Mouse (Mus musculus) embryonic facial prominence, embryonic 13.5 days (tissue): Measurements from ENCODE around the gene Pdcd2l. TPM values are rescaled to one million over a fixed set of nuclear protein-coding genes. Genes with fewer than 3 reads are reported as not detected.

Experiments used
- ATAC-seq: fragments of 200-750 bp; cut with Nextera tagmentation; 2 replicates; pipeline ENCODE4 v1.8.0; 2017; ENCODE audit warnings: low read depth; ENCODE audit not compliant: insufficient number of reproducible peaks, insufficient read depth, low FRiP score, low TSS enrichment
- H3K27ac ChIP-seq: fragments of 300-500 bp; sonication (generic); 2 replicates; pipeline ENCODE4 v1.5.1; 2015; ENCODE audit warnings: moderate library complexity, mild to moderate bottlenecking, inconsistent platforms
- H3K27me3 ChIP-seq: fragments of 300-500 bp; sonication (generic); 2 replicates; pipeline ENCODE4 v1.6.1; 2015; ENCODE audit warnings: mild to moderate bottlenecking, inconsistent platforms
- H3K36me3 ChIP-seq: fragments of 300-500 bp; sonication (generic); 2 replicates; pipeline ENCODE4 v1.6.1; 2015; ENCODE audit warnings: mild to moderate bottlenecking, inconsistent platforms
- H3K4me1 ChIP-seq: fragments of 300-500 bp; sonication (generic); 2 replicates; pipeline ENCODE4 v1.6.1; 2015; ENCODE audit warnings: inconsistent platforms
- H3K4me2 ChIP-seq: fragments of 300-500 bp; sonication (generic); 2 replicates; pipeline ENCODE4 v1.6.1; 2015; ENCODE audit warnings: moderate library complexity, mild to moderate bottlenecking, inconsistent platforms
- H3K4me3 ChIP-seq: fragments of 300-500 bp; sonication (generic); 2 replicates; pipeline ENCODE4 v1.5.1; 2015; ENCODE audit warnings: mild to moderate bottlenecking, inconsistent platforms
- H3K9ac ChIP-seq: fragments of 300-500 bp; sonication (generic); 2 replicates; pipeline ENCODE4 v1.6.1; 2015; ENCODE audit warnings: mild to moderate bottlenecking, inconsistent platforms
- H3K9me3 ChIP-seq: fragments of 300-500 bp; sonication (generic); 2 replicates; pipeline ENCODE4 v1.6.1; 2016; ENCODE audit warnings: inconsistent platforms
- WGBS: fragments of 180-500 bp; shearing (Covaris S2); methylation state at CpG from one replicate; pipeline ENCODE4 v1.1.7; 2015; ENCODE audit warnings: mixed read lengths; 5-methylcytosine and 5-hydroxymethylcytosine counted together
- polyA plus RNA-seq: library from polyadenylated mRNA; unstranded; fragments of >200 nt; fragmentation: Nextera tagmentation; extraction: Ambion mirVana; gene quantifications from 2 replicates; pipeline ENCODE4 v1.2.1, GENCODE M21; 2015

Pdcd2l gene
- polyA plus RNA-seq = 59.4 and 70.0 TPM in 2 replicates

DNA sequence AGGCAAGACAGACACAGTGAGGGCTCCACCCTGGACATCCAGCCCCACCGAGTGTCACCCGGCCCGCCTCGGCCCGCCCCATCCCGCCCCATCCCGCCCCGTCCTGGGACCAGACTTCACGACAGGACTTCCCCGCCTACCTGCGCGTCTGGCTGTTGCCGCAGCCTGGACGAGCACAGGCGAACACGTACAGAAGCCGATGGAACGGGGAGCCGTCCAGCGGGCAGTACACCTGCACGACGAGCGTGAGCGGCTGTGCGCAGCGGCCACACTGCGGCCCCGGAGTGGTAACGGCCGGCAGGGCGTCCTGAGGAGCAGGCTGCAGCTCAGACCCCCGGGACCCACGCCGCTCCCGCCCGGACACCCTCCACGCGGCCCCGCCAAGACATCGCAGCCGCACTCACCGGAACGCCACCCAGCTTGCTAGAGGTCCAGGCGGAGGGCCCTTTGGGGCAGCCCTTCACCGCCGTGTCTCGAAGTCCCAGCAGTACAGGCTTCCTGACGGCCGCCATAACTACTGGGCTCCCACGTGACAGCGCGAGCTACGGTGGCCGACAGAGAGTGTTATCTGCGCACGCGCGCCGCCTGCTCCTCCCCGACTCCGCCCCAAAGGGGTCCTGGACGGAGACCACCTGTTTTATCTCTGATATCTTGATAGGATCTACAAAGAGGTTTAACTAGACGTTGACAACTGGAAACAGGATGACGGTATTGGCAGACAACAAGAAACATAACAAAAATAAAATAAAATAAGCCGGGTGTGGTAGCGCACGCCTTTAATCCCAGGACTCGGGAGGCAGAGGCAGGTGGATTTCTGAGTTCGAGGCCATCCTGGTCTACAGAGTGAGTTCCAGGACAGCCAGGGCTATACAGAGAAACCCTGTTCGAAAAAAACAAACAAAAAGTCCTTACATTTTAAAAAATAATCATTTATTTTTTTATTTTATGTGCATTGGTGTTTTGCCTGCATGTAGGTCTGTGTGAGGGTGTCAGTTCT lies at the start of gene Pdcd2l:
Gene Pdcd2l (minus strand): TSS at position 530 of the 997 bp plus-strand sequence.
- Histone ChIP-seq H3K4me3 (peak within 1 kb of the TSS; percentile 98), H3K27me3 (no peaks in the 10 kb centered on the region), H3K27ac (peak within 1 kb of the TSS; percentile 78), H3K9me3 (no peaks in the 10 kb centered on the region), H3K36me3 (peaks cover 31% of the 10 kb centered on the region), H3K4me1 (peaks cover 8% of the 10 kb centered on the region), H3K9ac (peak within 1 kb of the TSS; percentile 97), H3K4me2 (peak within 1 kb of the TSS; percentile 82)
- peak; percentile 87 for ATAC-seq
- WGBS = 4% methylated on average over 70 of the region's 70 CpGs

DNA sequence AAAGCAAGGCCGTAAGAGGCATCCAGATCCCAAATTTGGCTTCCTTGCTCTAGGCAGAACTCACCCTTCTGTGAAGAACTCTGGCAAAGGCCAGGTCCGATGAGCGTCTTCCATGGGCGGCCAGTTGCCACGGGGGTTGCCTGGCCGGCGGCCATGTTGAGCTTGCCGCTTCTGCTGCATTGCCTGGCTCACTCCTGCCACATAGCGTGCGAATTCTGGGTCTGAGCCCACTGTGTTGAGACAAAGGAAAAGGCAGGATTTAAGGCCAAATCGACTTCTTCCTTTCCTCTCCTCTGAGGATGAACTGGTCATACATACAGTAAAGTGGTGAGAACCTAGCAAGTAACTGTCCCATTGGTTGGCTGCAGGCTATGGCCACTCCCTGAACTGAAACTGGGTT lies 45.7 kb upstream of the Pdcd2l start:
- no peak for ATAC-seq

DNA sequence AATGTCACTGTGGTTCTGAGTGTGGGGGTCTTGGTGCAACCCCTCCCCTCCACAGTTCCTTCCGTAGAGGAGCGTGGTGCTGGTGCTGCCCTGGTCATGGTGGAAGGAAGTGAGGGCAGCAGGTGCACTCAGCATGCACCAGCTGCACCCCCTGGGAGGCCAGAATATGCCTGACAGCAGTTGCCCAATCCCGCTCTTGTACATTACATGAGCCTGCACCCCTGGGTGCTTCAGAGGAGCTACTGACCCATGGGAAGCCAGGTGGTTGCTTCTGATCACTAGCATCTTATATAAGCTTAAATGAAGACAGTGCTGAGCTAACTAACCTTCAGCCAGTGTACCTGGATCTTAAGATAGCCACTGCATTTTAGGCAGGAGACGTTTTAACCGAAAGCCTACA lies 41.6 kb upstream of the Pdcd2l start:
- Histone ChIP-seq H3K27ac (no peak overlapping the region), H3K4me1 (peaks cover 9% of the 10 kb centered on the region), H3K36me3 (peaks cover 63% of the 10 kb centered on the region), H3K4me2 (no peak overlapping the region), H3K9ac (no peak overlapping the region), H3K27me3 (no peaks in the 10 kb centered on the region), H3K4me3 (no peak overlapping the region), H3K9me3 (no peaks in the 10 kb centered on the region)
- 92% methylated on average over 5 of the region's 5 CpGs for WGBS
- ATAC-seq = no peak

More for the DNA sequence above, 45.7 kb upstream of the Pdcd2l start:
- H3K4me2 ChIP-seq = no peak overlapping the region
- 93% methylated on average over 11 of the region's 11 CpGs for WGBS
- H3K36me3 ChIP-seq = peaks cover 78% of the 10 kb centered on the region
- H3K4me3 ChIP-seq = no peak overlapping the region
- H3K27ac ChIP-seq = no peak overlapping the region
- H3K9me3 ChIP-seq = no peaks in the 10 kb centered on the region
- no peaks in the 10 kb centered on the region for H3K4me1 ChIP-seq
- no peaks in the 10 kb centered on the region for H3K27me3 ChIP-seq
- H3K9ac ChIP-seq = no peak overlapping the region

DNA sequence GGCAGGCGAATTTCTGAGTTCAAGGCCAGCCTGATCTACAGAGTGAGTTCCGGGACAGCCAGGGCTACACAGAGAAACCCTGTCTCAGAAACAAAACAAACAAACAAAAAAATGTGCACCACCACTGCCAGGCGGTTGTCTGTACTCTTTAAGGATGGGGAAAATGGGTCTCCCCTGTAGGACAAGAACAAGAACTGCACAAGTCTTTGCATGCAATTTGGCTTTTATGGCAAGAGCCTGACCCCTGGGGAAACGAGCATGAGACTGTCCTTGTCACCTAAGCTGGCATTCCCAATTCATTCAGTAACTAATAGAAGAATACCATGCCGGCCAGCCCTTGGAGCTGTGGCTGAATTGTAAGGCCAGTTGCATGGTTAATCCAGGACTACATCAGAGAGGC lies 39.1 kb upstream of the Pdcd2l start:
- no peak overlapping the region for H3K9ac ChIP-seq
- 89% methylated on average over 5 of the region's 5 CpGs for WGBS
- H3K4me2 ChIP-seq = no peak overlapping the region
- no peak overlapping the region for H3K4me3 ChIP-seq
- H3K9me3 ChIP-seq = no peaks in the 10 kb centered on the region
- H3K27ac ChIP-seq = no peak overlapping the region
- no peak for ATAC-seq
- H3K27me3 ChIP-seq = no peaks in the 10 kb centered on the region
- H3K36me3 ChIP-seq = peaks cover 42% of the 10 kb centered on the region
- H3K4me1 ChIP-seq = peaks cover 11% of the 10 kb centered on the region

- ATAC-seq = no peak
- Histone ChIP-seq H3K27ac (peak overlapping the region; percentile 86), H3K4me1 (peaks cover 13% of the 10 kb centered on the region), H3K36me3 (peaks cover 36% of the 10 kb centered on the region), H3K9ac (peak overlapping the region; percentile 67), H3K4me2 (peak overlapping the region; percentile 65), H3K9me3 (no peaks in the 10 kb centered on the region), H3K4me3 (peak overlapping the region; percentile 51), H3K27me3 (no peaks in the 10 kb centered on the region)
- WGBS = 2% methylated on average over 17 of the region's 17 CpGs
Measured at GRCm38 (mm10) chr7:34234610-34235561, 38.4 kb upstream of the Pdcd2l start.

- Histone ChIP-seq H3K4me2 (peak overlapping the region; percentile 65), H3K9ac (peak overlapping the region; percentile 67), H3K9me3 (no peaks in the 10 kb centered on the region), H3K4me1 (peaks cover 17% of the 10 kb centered on the region), H3K36me3 (peaks cover 28% of the 10 kb centered on the region), H3K27me3 (no peaks in the 10 kb centered on the region), H3K27ac (peak overlapping the region; percentile 86), H3K4me3 (peak overlapping the region; percentile 51)
- WGBS = under 1% methylated on average over 46 of the region's 46 CpGs
- peak; percentile 94 for ATAC-seq
Measured at GRCm38 (mm10) chr7:34233909-34234609, 37.6 kb upstream of the Pdcd2l start.

- Histone ChIP-seq H3K4me1 (peaks cover 27% of the 10 kb centered on the region), H3K9me3 (no peaks in the 10 kb centered on the region), H3K27ac (peak overlapping the region; percentile 86), H3K27me3 (no peaks in the 10 kb centered on the region), H3K36me3 (peaks cover 19% of the 10 kb centered on the region), H3K4me3 (peak overlapping the region; percentile 51), H3K4me2 (peak overlapping the region; percentile 65), H3K9ac (peak overlapping the region; percentile 67)
- 38% methylated on average over 7 of the region's 7 CpGs for WGBS
- ATAC-seq = no peak
Measured at GRCm38 (mm10) chr7:34232785-34233725, 36.6 kb upstream of the Pdcd2l start.

GRCm38 (mm10) chr7:34230116-34230515 lies 33.7 kb upstream of the Pdcd2l start, which contains the start of gene Gpi1:
Gene Gpi1, minus strand, starts transcription at chr7:34230336.
- peaks cover 26% of the 10 kb centered on the region for H3K36me3 ChIP-seq
- peak within 1 kb of the TSS; percentile 86 for H3K27ac ChIP-seq
- H3K9ac ChIP-seq = peak within 1 kb of the TSS; percentile 81
- H3K27me3 ChIP-seq = no peaks in the 10 kb centered on the region
- H3K4me1 ChIP-seq = peaks cover 41% of the 10 kb centered on the region
- 2% methylated on average over 39 of the region's 39 CpGs for WGBS
- peak within 1 kb of the TSS; percentile 73 for H3K4me3 ChIP-seq
- peak; percentile 66 for ATAC-seq
- peak within 1 kb of the TSS; percentile 83 for H3K4me2 ChIP-seq
- H3K9me3 ChIP-seq = no peaks in the 10 kb centered on the region

GRCm38 (mm10) chr7:34229691-34230111 lies 33.2 kb upstream of the Pdcd2l start:
- ATAC-seq = 0 out of 2 replicates have a peak, but pooled peaks have one; percentile 3
- Histone ChIP-seq H3K27ac (peak overlapping the region; percentile 86), H3K4me3 (peak overlapping the region; percentile 73), H3K4me1 (peaks cover 37% of the 10 kb centered on the region), H3K27me3 (no peaks in the 10 kb centered on the region), H3K36me3 (peaks cover 30% of the 10 kb centered on the region), H3K9me3 (no peaks in the 10 kb centered on the region), H3K4me2 (peak overlapping the region; percentile 83), H3K9ac (peak overlapping the region; percentile 81)
- 1% methylated on average over 19 of the region's 19 CpGs for WGBS

DNA sequence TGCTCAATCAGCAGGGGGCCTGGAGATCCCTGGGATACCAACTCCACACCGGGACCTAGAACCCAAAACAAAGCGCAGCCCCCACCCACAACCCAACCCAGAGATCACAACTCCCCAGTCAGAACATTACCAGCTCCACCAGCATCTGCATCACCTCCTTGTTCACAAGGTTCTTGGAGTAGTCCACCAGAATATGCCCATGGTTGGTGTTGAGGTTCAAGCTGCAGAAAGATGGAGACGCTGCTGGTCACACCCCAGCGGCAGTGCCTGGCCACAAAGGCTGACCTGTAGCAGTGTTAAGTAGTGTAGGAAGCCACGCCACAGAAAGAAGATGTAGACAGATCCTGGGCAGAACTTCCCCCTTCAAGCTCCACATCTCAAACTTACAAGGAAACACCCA lies 32.7 kb upstream of the Pdcd2l start:
- Histone ChIP-seq H3K27ac (peak overlapping the region; percentile 86; the same call in 1 of the 2 replicates), H3K4me2 (peak overlapping the region; percentile 83), H3K36me3 (peaks cover 30% of the 10 kb centered on the region), H3K9me3 (no peaks in the 10 kb centered on the region), H3K27me3 (no peaks in the 10 kb centered on the region), H3K4me1 (peaks cover 37% of the 10 kb centered on the region), H3K9ac (peak overlapping the region; percentile 81), H3K4me3 (peak overlapping the region; percentile 73)
- 7% methylated on average over 5 of the region's 5 CpGs for WGBS
- ATAC-seq = no peak
